Mouse (Mus musculus) lung, postnatal 36 days (tissue): Measurements from ENCODE around the gene Ccdc62.
A peak's percentile ranks its signal among the peaks of the same experiment; 100 is the strongest.

Experiments used
- DNase-seq: peaks from one replicate; pipeline ENCODE4 v3.0.0; 2022; ENCODE audit warnings: mixed read lengths

Ccdc62 gene

GRCm38 (mm10) chr5:123930508-123930989 lies at the start of gene Ccdc62:
Gene Ccdc62 (plus strand): TSS chr5:123930679.
- DNase-seq: peak; percentile 96

DNA sequence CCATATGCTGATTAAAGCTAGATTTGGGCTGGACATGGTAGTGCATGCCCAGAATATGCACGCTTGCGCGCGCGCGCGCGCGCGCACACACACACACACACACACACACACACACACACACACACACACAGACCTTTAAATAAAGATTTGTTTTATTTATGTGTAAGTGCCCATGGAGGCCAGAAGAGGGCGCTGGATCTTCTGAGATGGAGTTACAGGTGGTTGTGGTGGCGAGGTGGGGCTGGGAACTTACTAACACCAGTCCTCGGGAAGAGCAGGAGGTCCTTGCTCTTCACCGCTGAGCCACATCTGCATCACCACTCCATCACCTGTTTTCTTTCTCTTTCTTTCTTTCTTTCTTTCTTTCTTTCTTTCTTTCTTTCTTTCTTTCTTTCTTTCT lies 49.7 kb upstream of the Ccdc62 start:
- DNase-seq: no peak

DNA sequence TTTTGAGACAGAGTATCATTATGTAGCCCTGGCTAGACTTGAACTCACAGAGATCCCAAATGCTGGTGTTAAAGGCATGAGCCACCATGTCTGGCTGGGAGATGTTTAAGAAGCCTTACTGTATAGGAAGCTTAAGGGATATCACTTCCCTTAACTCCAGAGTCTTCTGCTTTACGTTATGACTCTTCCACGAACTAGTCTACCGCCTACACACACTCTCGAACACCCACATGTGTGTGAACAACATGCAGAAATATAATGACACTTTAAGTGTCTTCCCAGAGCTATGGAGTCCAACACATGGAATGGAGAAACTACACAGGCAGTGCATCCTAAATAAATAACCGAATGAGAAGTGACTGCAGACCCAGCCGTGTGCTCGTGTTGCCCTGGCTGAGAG lies 46.6 kb upstream of the Ccdc62 start:
- no peak for DNase-seq

DNA sequence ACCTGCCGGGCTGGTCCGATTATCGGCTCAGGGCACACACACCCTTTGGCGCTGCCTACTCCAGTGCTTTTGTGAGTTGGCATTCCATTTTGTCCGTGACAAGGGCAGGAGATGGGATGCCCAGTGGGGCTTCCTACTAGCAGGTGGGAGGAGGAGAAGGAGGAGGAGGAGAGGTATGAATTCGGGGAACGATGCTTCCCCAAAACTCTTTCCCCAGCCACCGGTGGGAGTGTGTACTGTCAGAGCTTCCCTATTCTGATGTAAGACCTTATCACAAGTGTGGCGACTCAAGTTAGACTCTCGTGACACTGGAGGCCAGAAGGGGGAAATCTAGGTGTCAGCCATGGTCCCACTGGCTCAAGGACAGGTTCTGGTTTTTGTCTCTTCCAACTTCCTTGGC lies 46.1 kb upstream of the Ccdc62 start:
- DNase-seq: no peak

DNA sequence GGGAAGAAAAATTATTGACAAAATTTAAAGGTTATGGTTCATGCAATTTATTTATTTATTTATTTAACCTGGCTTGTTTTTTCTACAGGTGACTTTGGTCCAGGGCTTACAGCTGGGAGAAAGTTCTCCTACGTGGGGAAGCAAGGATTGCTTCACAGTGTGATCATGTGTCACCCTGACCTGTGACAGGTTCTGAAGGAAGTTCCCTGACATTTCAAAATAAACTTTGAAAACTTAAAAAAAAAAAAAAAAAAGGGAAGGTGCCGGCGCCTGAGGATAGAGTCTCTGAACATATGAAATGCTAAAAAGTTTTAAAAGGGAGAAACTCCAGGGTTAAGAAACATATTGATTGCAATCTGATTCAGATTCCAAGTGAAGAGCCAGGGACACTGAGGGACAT lies 44.1 kb upstream of the Ccdc62 start:
- no peak for DNase-seq

GRCm38 (mm10) chr5:123890312-123890711 lies 40.2 kb upstream of the Ccdc62 start:
- no peak for DNase-seq

- DNase-seq: peak; percentile 15
These were observed 39.5 kb upstream of the Ccdc62 start for GRCm38 (mm10) chr5:123890987-123891386.

DNA sequence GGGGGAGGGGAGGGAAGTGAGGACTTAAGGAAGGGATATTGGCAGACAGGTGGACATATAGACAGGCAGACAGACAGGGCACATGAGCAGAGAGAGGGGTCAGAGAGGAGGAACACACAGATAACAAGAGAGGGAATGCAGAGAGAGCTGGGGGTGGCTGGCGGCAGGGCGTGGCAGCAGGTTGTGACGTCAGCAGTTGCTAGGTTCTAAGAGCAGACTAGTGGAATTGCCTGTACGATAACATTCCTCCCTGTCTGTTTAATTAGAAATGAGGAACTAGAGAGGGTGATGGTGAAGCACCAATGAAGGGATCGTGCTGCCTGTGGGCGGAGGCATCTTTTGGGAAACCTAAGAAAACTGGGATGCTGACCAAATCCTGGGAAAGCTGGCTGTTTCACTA lies 38.8 kb upstream of the Ccdc62 start:
- DNase-seq: peak; percentile 55

- no peak for DNase-seq
These were observed 37.0 kb upstream of the Ccdc62 start for GRCm38 (mm10) chr5:123893520-123893919.

- no peak for DNase-seq
These were observed 34.1 kb upstream of the Ccdc62 start for GRCm38 (mm10) chr5:123896395-123896794.

DNA sequence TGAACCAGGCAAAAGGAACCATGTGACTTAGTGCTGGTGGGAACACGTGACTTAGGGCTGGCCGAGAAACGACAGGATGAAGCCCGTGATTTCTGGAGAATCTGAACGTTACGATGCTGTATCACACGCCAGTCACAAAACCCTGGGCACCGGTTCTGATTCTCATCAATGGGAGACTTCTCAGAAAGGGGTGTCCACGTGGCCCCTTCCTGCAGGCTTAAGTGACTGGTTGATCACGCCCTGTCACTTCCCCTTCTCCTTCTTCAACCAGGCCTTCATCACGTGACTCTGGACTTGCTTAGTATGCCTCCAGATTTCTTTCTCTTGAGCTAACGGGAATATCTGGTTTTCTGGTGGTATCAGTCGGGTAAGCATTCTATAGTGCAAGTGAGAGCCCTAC lies 33.1 kb upstream of the Ccdc62 start:
- DNase-seq: peak; percentile 61

GRCm38 (mm10) chr5:123904059-123904672 lies 26.3 kb upstream of the Ccdc62 start:
- peak; percentile 53 for DNase-seq

GRCm38 (mm10) chr5:123906146-123906975 lies 24.1 kb upstream of the Ccdc62 start:
- DNase-seq: no peak

GRCm38 (mm10) chr5:123906976-123907630 lies 23.4 kb upstream of the Ccdc62 start, which contains the start of gene Denr:
Gene Denr (plus strand): TSS chr5:123907175.
- peak; percentile 98 for DNase-seq

GRCm38 (mm10) chr5:123907631-123907977 lies 22.9 kb upstream of the Ccdc62 start:
- DNase-seq: no peak

DNA sequence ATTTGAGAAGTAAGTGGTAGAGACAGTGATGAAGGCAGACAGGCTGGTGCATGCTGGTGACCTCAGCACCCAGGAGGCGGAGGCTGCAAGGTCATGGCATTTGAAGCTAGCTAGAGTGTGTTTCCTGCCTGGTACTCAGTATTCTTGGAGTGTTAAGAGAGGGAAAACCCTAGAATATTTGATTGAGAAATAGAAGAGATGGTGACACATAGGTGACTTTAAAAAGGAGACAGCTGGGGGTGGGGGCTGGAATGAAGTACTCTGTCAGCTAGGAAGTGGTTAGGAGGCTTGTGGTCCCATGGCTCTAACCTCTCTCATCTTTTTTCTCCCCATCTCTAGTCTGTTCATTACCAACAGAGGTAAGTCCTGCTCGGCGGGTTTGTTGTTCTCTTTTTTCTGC lies 15.6 kb upstream of the Ccdc62 start:
- DNase-seq: no peak

DNA sequence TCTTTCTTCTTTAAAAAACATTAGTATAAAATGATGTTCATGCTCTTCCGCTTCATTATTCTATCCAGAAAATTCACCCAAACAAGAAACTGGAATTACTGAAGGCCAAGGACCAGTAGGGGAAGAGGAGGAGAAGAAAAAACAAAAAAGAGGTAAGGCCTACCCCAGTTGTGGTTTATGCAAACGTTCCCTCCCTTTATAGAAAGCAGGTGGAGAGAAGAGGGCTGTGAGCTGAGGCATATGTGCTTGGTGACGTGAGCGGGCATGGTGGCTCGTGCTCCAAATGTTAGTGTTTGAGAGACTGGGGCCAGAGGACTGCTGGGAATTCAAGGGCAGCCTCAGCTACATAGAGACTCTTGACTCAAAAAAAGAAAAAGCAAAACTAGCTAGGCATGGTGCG lies 8.4 kb upstream of the Ccdc62 start:
- no peak for DNase-seq

GRCm38 (mm10) chr5:123927118-123927517 lies 3.4 kb upstream of the Ccdc62 start, which contains the start of gene Gm43518:
Gene Gm43518 (plus strand): TSS chr5:123927418.
- no peak for DNase-seq

DNA sequence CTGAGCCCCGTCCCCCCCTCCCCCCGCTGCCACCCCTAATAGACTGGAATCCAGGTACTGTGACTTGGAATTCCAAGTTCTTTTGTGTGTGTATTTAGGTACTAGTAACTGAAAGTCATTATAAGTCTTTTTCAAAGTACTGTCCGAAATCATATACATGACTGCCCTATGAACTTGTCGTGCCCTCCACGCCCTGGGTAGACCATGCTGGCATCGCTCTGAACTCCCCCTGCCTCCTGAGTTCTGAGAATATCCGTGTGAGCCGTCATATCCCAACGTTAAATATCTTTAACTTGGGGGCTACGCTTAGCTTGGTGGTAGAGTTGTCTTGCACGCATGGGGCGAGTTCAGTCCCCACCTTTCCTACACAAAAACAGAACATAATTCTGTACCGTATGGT lies 652 bp downstream of the Ccdc62 start:
- no peak for DNase-seq

GRCm38 (mm10) chr5:123932927-123933326 lies 2.4 kb downstream of the Ccdc62 start:
- no peak for DNase-seq

- DNase-seq: no peak
These were observed 3.1 kb downstream of the Ccdc62 start for GRCm38 (mm10) chr5:123933556-123933955.

GRCm38 (mm10) chr5:123933957-123934591 lies 3.6 kb downstream of the Ccdc62 start:
- DNase-seq: no peak

DNA sequence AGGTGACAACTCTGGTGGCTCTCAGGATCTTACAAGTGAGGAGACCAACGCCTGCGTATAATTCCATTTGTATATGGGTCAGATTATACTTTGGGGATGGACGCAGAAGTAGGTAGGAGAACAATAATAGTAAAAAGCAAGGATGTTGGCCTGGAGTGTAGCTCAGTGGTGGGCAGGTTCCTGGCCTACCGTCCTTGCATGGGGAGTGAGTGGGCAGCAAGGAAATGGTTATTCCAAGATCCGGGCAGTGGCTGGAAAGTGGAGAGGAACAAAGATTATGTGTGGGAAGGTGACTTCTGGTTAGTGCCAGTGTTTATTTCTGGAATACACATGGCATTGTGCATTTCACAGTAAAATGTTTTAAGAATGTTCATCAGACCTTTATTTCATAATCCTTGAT lies 5.5 kb downstream of the Ccdc62 start:
- DNase-seq: no peak
